30 mouse cellular contexts compared by ENCODE assay signal in the genomic region with DNA sequence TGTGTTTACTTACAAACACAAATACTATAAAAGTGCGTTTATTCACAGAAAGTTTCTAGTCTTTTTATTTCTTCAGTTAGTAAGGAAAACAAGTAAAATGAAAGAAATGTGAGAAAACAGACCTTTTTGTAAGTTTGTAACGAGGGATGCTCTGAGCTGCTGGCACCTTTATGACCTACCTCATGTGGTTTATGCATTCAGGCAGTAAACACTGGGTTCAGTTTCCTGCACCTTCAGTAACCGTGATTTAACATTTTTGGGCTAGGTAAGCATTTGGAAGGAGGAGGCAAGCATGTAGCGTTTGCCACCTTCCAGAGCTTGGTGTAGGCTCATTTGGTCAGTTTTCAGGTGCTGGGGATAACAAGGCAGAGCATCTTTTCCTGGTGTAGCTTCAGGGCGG. TPM values are rescaled to one million over a fixed set of nuclear protein-coding genes. Genes with fewer than 3 reads are reported as not detected.
DNase-seq lines count a peak whose midpoint lies in the region; ATAC-seq lines count a peak whose summit lies in the region.
"Had no signal": no experiment of that assay in that cellular context is flagged by ENCODE, and none has a peak within 500 bp of the region (broad histone marks: within the 10 kb centered on the region; RNA-seq: fewer than 3 reads in every experiment).

No protein-coding gene starts in this region.

- ATAC-seq in heart, embryonic 15.5 days (replicated peaks; ENCODE audit: insufficient number of reproducible peaks, insufficient read depth, low FRiP score, low read depth): no peak
- ATAC-seq in activated CD4-positive, CD25-positive, alpha-beta regulatory T cell, adult 4 months: peak; percentile 26
- ATAC-seq: forebrain, embryonic 14.5 days; intestine, postnatal 0 days; liver, embryonic 12.5 days; liver, postnatal 0 days; lung, postnatal 0 days had no signal

- intact Hi-C loops in heart, postnatal 10 days (cut with DNase I): no loop called here
- intact Hi-C loops in heart, postnatal 36 days (cut with DNase I): loop anchor here (5.0 kb wide), 1 partner anchor 39 kb away; no protein-coding TSS in a partner anchor

- 61% methylated on average over 5 of the region's 5 CpGs for WGBS in heart, embryonic 10.5 days
- WGBS in heart, embryonic 15.5 days: 59% methylated on average over 5 of the region's 5 CpGs

- H3K27me3 ChIP-seq in heart, embryonic 10.5 days (ENCODE audit: insufficient read depth, poor library complexity, severe bottlenecking): no peaks in the 10 kb centered on the region
- H3K27me3 ChIP-seq in heart, embryonic 15.5 days: no peaks in the 10 kb centered on the region
- H3K27me3 ChIP-seq: embryonic facial prominence, embryonic 12.5 days; hindbrain, embryonic 13.5 days; liver, embryonic 12.5 days; megakaryocyte, embryonic 14.5 days; midbrain, embryonic 12.5 days; neural tube, embryonic 15.5 days had no signal

- no peak for DNase-seq in heart, embryonic 10.5 days (ENCODE audit: low spot score)
- no peak for DNase-seq in heart, postnatal 10 days
- DNase-seq in heart, postnatal 36 days: no peak
- peak; percentile 53 for DNase-seq in CD4-positive helper T cell, adult 2 months (ENCODE audit: low read depth, low spot score)
- DNase-seq in retina, embryonic 14.5 days (ENCODE audit: low spot score): no peak
- DNase-seq: adrenal gland, postnatal 10 days; cerebellum, adult 11 months; cerebellum, adult 9-10 months; embryo, embryonic 11 days; gastrocnemius, postnatal 25 days; kidney, adult 9 months; kidney, postnatal 10 days; layer of hippocampus, postnatal 36 days; left cerebral cortex, postnatal 4 days; liver, postnatal 0 days; lung, postnatal 4 days; right cerebral cortex, postnatal 25 days; spleen, adult 18-20 months had no signal

- peak overlapping the region; percentile 76; the same call in 1 of the 2 replicates for H3K27ac ChIP-seq in heart, embryonic 10.5 days
- peak overlapping the region; percentile 73 for H3K27ac ChIP-seq in heart, embryonic 15.5 days
- H3K27ac ChIP-seq: embryonic facial prominence, embryonic 12.5 days; hindbrain, embryonic 13.5 days; liver, embryonic 12.5 days; midbrain, embryonic 12.5 days; neural tube, embryonic 15.5 days; stomach, postnatal 0 days had no signal

- H3K4me2 ChIP-seq in heart, embryonic 15.5 days: no peak overlapping the region
- H3K4me2 ChIP-seq: embryonic facial prominence, embryonic 12.5 days; hindbrain, embryonic 13.5 days; liver, embryonic 12.5 days; midbrain, embryonic 12.5 days; neural tube, embryonic 15.5 days had no signal

- peaks cover 64% of the 10 kb centered on the region for H3K4me1 ChIP-seq in heart, embryonic 10.5 days
- H3K4me1 ChIP-seq in heart, embryonic 15.5 days (replicated peaks): peaks cover 51% of the 10 kb centered on the region

- no peak overlapping the region for H3K4me3 ChIP-seq in heart, embryonic 10.5 days
- H3K4me3 ChIP-seq in heart, embryonic 15.5 days: no peak overlapping the region
- H3K4me3 ChIP-seq: embryonic facial prominence, embryonic 12.5 days; hindbrain, embryonic 13.5 days; liver, embryonic 12.5 days; megakaryocyte, embryonic 14.5 days; midbrain, embryonic 12.5 days; neural tube, embryonic 15.5 days had no signal

- H3K9ac ChIP-seq in heart, embryonic 15.5 days: peak overlapping the region; percentile 13; the same call in 1 of the 2 replicates
- H3K9ac ChIP-seq: embryonic facial prominence, embryonic 12.5 days; hindbrain, embryonic 13.5 days; liver, embryonic 12.5 days; liver, postnatal 0 days; midbrain, embryonic 12.5 days; neural tube, embryonic 15.5 days had no signal

- no peaks in the 10 kb centered on the region for H3K9me3 ChIP-seq in heart, embryonic 10.5 days
- no peaks in the 10 kb centered on the region for H3K9me3 ChIP-seq in heart, embryonic 15.5 days (replicated peaks)
- H3K9me3 ChIP-seq: embryonic facial prominence, embryonic 12.5 days; hindbrain, embryonic 13.5 days; liver, embryonic 12.5 days; megakaryocyte, embryonic 14.5 days; midbrain, embryonic 12.5 days; neural tube, embryonic 15.5 days had no signal

- H3K36me3 ChIP-seq in heart, embryonic 10.5 days: peaks cover 9% of the 10 kb centered on the region
- H3K36me3 ChIP-seq in heart, embryonic 15.5 days: no peaks in the 10 kb centered on the region
- H3K36me3 ChIP-seq: embryonic facial prominence, embryonic 12.5 days; hindbrain, embryonic 13.5 days; midbrain, embryonic 12.5 days; neural tube, embryonic 15.5 days had no signal

RNA-seq across cellular contexts. Expression of a gene that starts 49.1 kb away (rescaled TPM):
- 136 and 146 TPM in 2 replicates for polyA plus RNA-seq in heart, embryonic 10.5 days (2016; fragmentation: Nextera tagmentation; extraction: Ambion mirVana)
- total RNA-seq in heart, postnatal 10 days (2021): 100 to 1,000 TPM; 112 to 124 TPM
- polyA plus RNA-seq in heart, embryonic 15.5 days (2015; fragmentation: Nextera tagmentation; extraction: Ambion mirVana): 117 and 124 TPM in 2 replicates
- 10 to 100 TPM; 94.4 to 96.6 TPM for total RNA-seq in heart, postnatal 36 days (2021)
- polyA plus RNA-seq in activated CD4-positive, CD25-positive, alpha-beta regulatory T cell, adult 4 months (2017; shearing (Covaris generic)): 100 to 1,000 TPM; 583 to 590 TPM
